Mouse (Mus musculus) adrenal gland, adult 18-20 months (tissue): ENCODE data around the gene Cdkl3. TPM values are rescaled to one million over a fixed set of nuclear protein-coding genes. Genes with fewer than 3 reads are reported as not detected.
"Not testable (repeated sequence)": the region's sequence is repeated elsewhere in the genome, so short reads cannot be mapped to it uniquely, and the experiment has no call there.

Experiments
- DNase-seq, 2 experiments: peaks; one replicate each; pipeline ENCODE4 v3.0.0; 2021 to 2022; ENCODE audit warnings: low spot score in 2 of 2
- microRNA-seq, 2 experiments: library from miRNA; unstranded; fragments of <30 nt; microRNA quantifications; one replicate each; pipeline ENCODE4 v1.2.0; 2021; ENCODE audit warnings: borderline number of aligned reads in 2 of 2
- total RNA-seq, 2 experiments: library from RNA; stranded (reverse); gene quantifications; 1 replicate in 1 of 2; 2 replicates in 1 of 2; pipeline ENCODE4 v1.2.3; 2021

Gene Cdkl3
- total RNA-seq, 2 experiments from 2014 or later, result 3.5 to 7.0 TPM

- no peak for DNase-seq
Observed at GRCm38 (mm10) chr11:52115479-52115878, 111.5 kb downstream of the Cdkl3 start.

GRCm38 (mm10) chr11:52116117-52116516 lies 112.1 kb downstream of the Cdkl3 start:
- not testable (repeated sequence) for DNase-seq

- no peak for DNase-seq
Observed at GRCm38 (mm10) chr11:52117156-52117555, 113.1 kb downstream of the Cdkl3 start.

- not testable (repeated sequence) for DNase-seq
Observed at GRCm38 (mm10) chr11:52120415-52120814, 116.4 kb downstream of the Cdkl3 start.

- DNase-seq, result no peak
Observed at GRCm38 (mm10) chr11:52122045-52122444, 118.0 kb downstream of the Cdkl3 start.

GRCm38 (mm10) chr11:52124468-52124867 lies 120.4 kb downstream of the Cdkl3 start:
- DNase-seq, result no peak

- DNase-seq, result no peak
Observed at GRCm38 (mm10) chr11:52127169-52127568, 123.1 kb downstream of the Cdkl3 start.

- DNase-seq, result no peak
Observed at GRCm38 (mm10) chr11:52127760-52128159, 123.7 kb downstream of the Cdkl3 start.

GRCm38 (mm10) chr11:52128316-52129061 lies 124.5 kb downstream of the Cdkl3 start:
- DNase-seq, result no peak

GRCm38 (mm10) chr11:52129171-52129570 lies 125.2 kb downstream of the Cdkl3 start:
- no peak for DNase-seq

- DNase-seq, result no peak
Observed at GRCm38 (mm10) chr11:52129621-52130450, 125.8 kb downstream of the Cdkl3 start.

- no peak for DNase-seq
Observed at GRCm38 (mm10) chr11:52130451-52131068, 126.5 kb downstream of the Cdkl3 start.

Small RNA genes lying within 50 kb of the gene (microRNA-seq; reads per million reads assigned to microRNA genes)
- gene Gm24157 (0 to 2.4 reads per million in 2 experiments), gene Mir3061 (4.3 to 6.1 reads per million in 2 experiments)

Other genes with a start within 250 kb of the Cdkl3 start
- gene Sec24a, start 240.6 kb upstream of the Cdkl3 start, total RNA-seq, result 10 to 100 TPM; 33.2 to 47.2 TPM
- gene Sar1b, start 240.5 kb upstream of the Cdkl3 start, total RNA-seq, result 100 to 1,000 TPM; 109 to 110 TPM
- gene Jade2, start 146.6 kb upstream of the Cdkl3 start, total RNA-seq, result 10 to 100 TPM; 19.2 to 19.7 TPM
- 10 to 100 TPM; 15.1 to 20.1 TPM for gene Cdkn2aipnl, start 36.6 kb upstream of the Cdkl3 start, total RNA-seq
- gene Ube2b, start 3.5 kb upstream of the Cdkl3 start, total RNA-seq, result 100 to 1,000 TPM; 154 to 164 TPM
- gene Ppp2ca, start 94.5 kb downstream of the Cdkl3 start, total RNA-seq, result 10 to 100 TPM; 79.8 to 87.8 TPM
- gene Olfr1373, start 141.3 kb downstream of the Cdkl3 start, total RNA-seq, result not detected
- gene Olfr1371, start 209.8 kb downstream of the Cdkl3 start, total RNA-seq, result not detected
- 100 to 1,000 TPM; 471 to 498 TPM for gene Skp1a, start 227.8 kb downstream of the Cdkl3 start, total RNA-seq